Mouse (Mus musculus) brain, adult 10 weeks (tissue): ENCODE measurements around the gene Cbln3. TPM values are rescaled to one million over a fixed set of nuclear protein-coding genes. Genes with fewer than 3 reads are reported as not detected.

Experiments
- polyA plus RNA-seq: library from polyadenylated mRNA; stranded (reverse); fragments of 350-450 nt; fragmentation: Illumina TruSeq; extraction: RNeasy Lipid Tissue Mini Kit (QIAGEN cat#74804); gene quantifications from one replicate; pipeline ENCODE4 v1.2.3, GENCODE M21; 2015; ENCODE audit warnings: low read depth, low replicate concordance

Cbln3 gene
- polyA plus RNA-seq: 0.49 TPM

GRCm38 (mm10) chr14:55884166-55884565 is at the start of gene Cbln3:
Cbln3 (minus strand) TSS chr14:55884392.

GRCm38 (mm10) chr14:55899701-55900413 is 15.7 kb upstream of the Cbln3 start, which contains the start of gene Sdr39u1:
Sdr39u1 (minus strand) TSS chr14:55900293.

GRCm38 (mm10) chr14:55884713-55885113 is 521 bp upstream of the Cbln3 start, which contains the start of gene Khnyn:
Khnyn (plus strand) TSS chr14:55884947.

GRCm38 (mm10) chr14:55853621-55854285 is 30.4 kb downstream of the Cbln3 start, which contains the start of gene Nynrin:
Nynrin (plus strand) TSS chr14:55854010.

Other genes with a start within 250 kb of the Cbln3 start
- gene Ipo4, start 248.4 kb downstream of the Cbln3 start, polyA plus RNA-seq: 62.3 TPM
- gene Gm49378, start 246.5 kb downstream of the Cbln3 start, polyA plus RNA-seq: 1.6 TPM
- 32.2 TPM for gene Tm9sf1, start 240.6 kb downstream of the Cbln3 start, polyA plus RNA-seq
- gene Tssk4, start 234.2 kb downstream of the Cbln3 start, polyA plus RNA-seq: not detected
- gene Mdp1, start 223.9 kb downstream of the Cbln3 start, polyA plus RNA-seq: 61.1 TPM
- 36.9 TPM for gene Gmpr2, start 212.5 kb downstream of the Cbln3 start, polyA plus RNA-seq
- gene Nedd8, start 212.3 kb downstream of the Cbln3 start, polyA plus RNA-seq: 255 TPM
- gene Tinf2, start 202.6 kb downstream of the Cbln3 start, polyA plus RNA-seq: 16.0 TPM
- not detected for gene Tgm1, start 170.5 kb downstream of the Cbln3 start, polyA plus RNA-seq
- 47.6 TPM for gene Rabggta, start 162.1 kb downstream of the Cbln3 start, polyA plus RNA-seq
- 122 TPM for gene Dhrs1, start 138.7 kb downstream of the Cbln3 start, polyA plus RNA-seq
- gene Nop9, start 138.7 kb downstream of the Cbln3 start, polyA plus RNA-seq: 6.9 TPM
- gene Cideb, start 125.9 kb downstream of the Cbln3 start, polyA plus RNA-seq: 9.8 TPM
- 0.12 TPM for gene Ltb4r2, start 123.0 kb downstream of the Cbln3 start, polyA plus RNA-seq
- not detected for gene Ltb4r1, start 118.4 kb downstream of the Cbln3 start, polyA plus RNA-seq
- 5.3 TPM for gene Adcy4, start 100.3 kb downstream of the Cbln3 start, polyA plus RNA-seq
- 0.25 TPM for gene Ripk3, start 95.5 kb downstream of the Cbln3 start, polyA plus RNA-seq
- gene Nfatc4, start 61.2 kb downstream of the Cbln3 start, polyA plus RNA-seq: 2.3 TPM
- gene Nynrin, start 30.4 kb downstream of the Cbln3 start, polyA plus RNA-seq: 3.9 TPM
- 9.0 TPM for gene Khnyn, start 555 bp upstream of the Cbln3 start, polyA plus RNA-seq
- 155 TPM for gene Sdr39u1, start 15.9 kb upstream of the Cbln3 start, polyA plus RNA-seq
- not detected for gene Cma1, start 60.3 kb upstream of the Cbln3 start, polyA plus RNA-seq
- gene Cma2, start 66.6 kb upstream of the Cbln3 start, polyA plus RNA-seq: not detected
- not detected for gene Mcpt1, start 133.6 kb upstream of the Cbln3 start, polyA plus RNA-seq
- not detected for gene Mcpt9, start 146.1 kb upstream of the Cbln3 start, polyA plus RNA-seq
- not detected for gene Mcpt2, start 157.6 kb upstream of the Cbln3 start, polyA plus RNA-seq
- not detected for gene Mcpt4, start 177.9 kb upstream of the Cbln3 start, polyA plus RNA-seq
- not detected for gene Mcpt8, start 200.9 kb upstream of the Cbln3 start, polyA plus RNA-seq
- gene Ctsg, start 218.2 kb upstream of the Cbln3 start, polyA plus RNA-seq: not detected
- gene Gzme, start 236.2 kb upstream of the Cbln3 start, polyA plus RNA-seq: not detected
- gene Gzmd, start 248.2 kb upstream of the Cbln3 start, polyA plus RNA-seq: not detected